Mouse (Mus musculus) liver, postnatal 0 days (tissue): Measurements from ENCODE around the gene Olfr691.

Source experiments
- CTCF ChIP-seq: sonication (generic); IDR thresholded peaks from 2 replicates; pipeline ENCODE4 v1.5.1; 2016; ENCODE audit warnings: antibody characterized with exemption, low read depth
- EP300 ChIP-seq: IDR thresholded peaks from 2 replicates; pipeline ENCODE4 v1.6.1; 2016; ENCODE audit warnings: antibody characterized with exemption, low read depth, mild to moderate bottlenecking

GRCm38 (mm10) chr7:105342170-105342569 lies at the start of gene Olfr691:
- TF ChIP-seq CTCF (no peak), EP300 (no peak)
